Mouse (Mus musculus): ENCODE data around the gene Pth1r.

The Pth1r gene

DNA sequence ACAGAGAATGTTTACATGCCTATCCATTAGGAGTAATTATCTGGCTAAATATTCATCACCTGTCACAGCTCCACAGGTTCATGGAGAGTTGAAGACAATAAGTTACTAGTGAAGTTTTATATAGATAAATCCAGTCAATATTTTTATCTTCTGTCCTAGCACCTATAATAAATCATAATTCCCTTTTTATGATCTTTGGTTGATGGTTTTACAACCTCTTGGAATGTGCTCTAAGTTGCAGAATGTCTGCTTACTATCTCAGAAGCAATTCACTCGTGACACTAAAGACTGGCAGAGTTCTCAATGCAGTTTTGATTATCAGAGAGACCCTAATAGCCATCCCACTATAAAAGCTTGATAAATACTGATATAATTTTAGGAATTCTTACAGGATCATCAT lies 33.6 kb downstream of the Pth1r start:
- peaks cover 2% of the 10 kb centered on the region; the same call in 1 of the 2 replicates for H3K36me3 ChIP-seq (ENCODE audit: control insufficient read depth, insufficient read depth, low read length, poor library complexity, severe bottlenecking)
- DNase-seq (ENCODE audit: low read depth, low spot score), result no peak

DNA sequence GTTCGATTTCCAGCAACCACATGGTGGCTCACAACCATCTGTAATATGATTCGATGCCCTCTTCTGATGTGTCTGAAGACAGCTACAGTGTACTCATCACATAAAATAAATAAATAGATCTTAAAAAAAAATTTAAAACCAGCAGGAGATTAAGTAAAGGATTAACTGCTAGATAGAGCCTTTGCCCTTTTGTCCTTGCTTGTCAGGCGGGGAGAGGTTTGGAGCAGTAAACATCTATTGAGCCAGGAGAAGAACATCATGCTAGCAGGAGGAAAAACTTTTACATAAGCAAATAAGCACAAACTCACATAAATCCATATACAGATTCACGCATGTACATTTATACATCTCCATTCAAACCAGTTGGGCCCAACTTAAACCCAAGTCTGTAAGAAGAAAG lies 34.4 kb downstream of the Pth1r start:
- no peak for DNase-seq (ENCODE audit: low read depth, low spot score)
- peaks cover 2% of the 10 kb centered on the region; the same call in 1 of the 2 replicates for H3K36me3 ChIP-seq (ENCODE audit: control insufficient read depth, insufficient read depth, low read length, poor library complexity, severe bottlenecking)

More for the DNA sequence above, 33.6 kb downstream of the Pth1r start:
- no peaks in the 10 kb centered on the region for H3K27me3 ChIP-seq (ENCODE audit: control insufficient read depth, insufficient read depth, low read length, poor library complexity, severe bottlenecking)

DNA sequence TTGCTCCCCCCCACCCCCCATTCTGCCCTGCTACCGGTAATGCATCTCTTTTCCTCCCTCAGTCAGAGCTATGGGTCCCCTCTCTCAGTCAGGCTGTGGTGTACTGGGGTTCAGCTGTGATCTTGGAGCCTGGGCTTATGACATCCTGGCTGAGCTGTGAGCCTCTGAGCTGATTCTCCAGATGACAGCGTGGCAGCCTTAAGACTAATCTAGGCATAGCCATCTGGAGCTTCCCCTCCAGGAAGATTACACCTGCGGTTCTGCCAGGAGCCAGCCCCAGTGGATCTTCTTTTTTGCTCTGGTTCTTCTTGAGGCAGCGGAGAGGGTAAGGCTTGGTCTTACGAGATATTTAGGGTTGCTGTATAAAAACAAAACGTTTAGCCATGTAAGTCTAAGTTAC lies 34.9 kb downstream of the Pth1r start:
- peaks cover 2% of the 10 kb centered on the region; the same call in 1 of the 2 replicates for H3K36me3 ChIP-seq (ENCODE audit: control insufficient read depth, insufficient read depth, low read length, poor library complexity, severe bottlenecking)
- DNase-seq (ENCODE audit: low read depth, low spot score), result no peak
- no peaks in the 10 kb centered on the region for H3K27me3 ChIP-seq (ENCODE audit: control insufficient read depth, insufficient read depth, low read length, poor library complexity, severe bottlenecking)

More for the DNA sequence above, 34.4 kb downstream of the Pth1r start:
- no peaks in the 10 kb centered on the region for H3K27me3 ChIP-seq (ENCODE audit: control insufficient read depth, insufficient read depth, low read length, poor library complexity, severe bottlenecking)

DNA sequence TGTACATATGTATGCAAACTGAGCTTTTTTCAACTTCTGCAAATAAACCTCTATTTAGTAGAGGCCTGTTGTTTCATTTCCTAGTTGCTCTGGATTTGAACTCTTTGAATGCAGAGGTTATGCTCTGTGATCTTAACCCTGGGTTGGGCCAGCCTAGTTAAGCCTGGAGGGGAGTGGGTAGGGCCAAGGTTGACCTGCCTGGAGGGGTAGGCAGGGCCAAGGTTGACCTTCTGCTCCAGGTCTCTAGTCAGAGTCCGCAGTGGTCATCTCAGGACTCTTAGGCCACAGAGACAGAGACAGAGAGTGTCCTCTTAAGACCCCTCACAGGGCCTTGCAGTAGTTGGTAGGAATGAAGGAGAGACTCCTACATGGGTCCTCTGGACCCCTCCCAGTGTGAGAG lies 35.4 kb downstream of the Pth1r start:
- H3K36me3 ChIP-seq (ENCODE audit: control insufficient read depth, insufficient read depth, low read length, poor library complexity, severe bottlenecking), result peaks cover 2% of the 10 kb centered on the region; the same call in 1 of the 2 replicates
- DNase-seq (ENCODE audit: low read depth, low spot score), result no peak

DNA sequence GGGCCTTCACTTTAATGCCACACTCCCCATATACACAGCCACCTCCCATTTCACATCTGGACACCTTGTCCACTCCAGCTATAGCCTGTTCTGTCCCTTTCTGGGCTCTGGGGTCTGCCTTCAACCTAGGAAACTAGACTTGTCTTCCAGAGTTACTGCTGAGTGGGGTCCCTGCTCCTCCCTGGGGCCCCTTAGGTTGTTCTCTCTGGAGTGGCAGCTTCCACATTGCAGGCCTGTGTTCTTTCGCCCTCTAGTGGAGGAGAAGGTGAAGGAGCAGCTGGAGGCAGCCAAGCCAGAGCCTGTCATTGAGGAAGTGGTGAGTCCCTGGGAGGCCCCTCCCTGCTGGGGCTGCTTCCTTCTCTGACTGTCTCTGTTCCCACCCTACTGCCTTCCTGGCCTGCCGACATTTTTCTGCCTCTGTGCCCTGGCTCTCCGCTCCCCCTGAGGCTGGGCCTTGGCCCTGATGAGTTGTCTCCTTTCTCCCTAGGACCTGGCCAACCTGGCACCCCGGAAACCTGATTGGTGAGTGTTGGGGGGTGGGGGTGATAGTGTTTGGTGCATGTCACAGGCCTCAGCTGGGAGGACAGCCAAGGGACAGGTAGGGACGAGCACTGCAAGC lies 37.2 kb downstream of the Pth1r start:
- no peaks in the 10 kb centered on the region for H3K27me3 ChIP-seq (ENCODE audit: control insufficient read depth, insufficient read depth, low read length, poor library complexity, severe bottlenecking)
- peaks cover 2% of the 10 kb centered on the region; the same call in 1 of the 2 replicates for H3K36me3 ChIP-seq (ENCODE audit: control insufficient read depth, insufficient read depth, low read length, poor library complexity, severe bottlenecking)
- DNase-seq (ENCODE audit: low read depth, low spot score), result peak; percentile 92

More for the DNA sequence above, 35.4 kb downstream of the Pth1r start:
- H3K27me3 ChIP-seq (ENCODE audit: control insufficient read depth, insufficient read depth, low read length, poor library complexity, severe bottlenecking), result no peaks in the 10 kb centered on the region

DNA sequence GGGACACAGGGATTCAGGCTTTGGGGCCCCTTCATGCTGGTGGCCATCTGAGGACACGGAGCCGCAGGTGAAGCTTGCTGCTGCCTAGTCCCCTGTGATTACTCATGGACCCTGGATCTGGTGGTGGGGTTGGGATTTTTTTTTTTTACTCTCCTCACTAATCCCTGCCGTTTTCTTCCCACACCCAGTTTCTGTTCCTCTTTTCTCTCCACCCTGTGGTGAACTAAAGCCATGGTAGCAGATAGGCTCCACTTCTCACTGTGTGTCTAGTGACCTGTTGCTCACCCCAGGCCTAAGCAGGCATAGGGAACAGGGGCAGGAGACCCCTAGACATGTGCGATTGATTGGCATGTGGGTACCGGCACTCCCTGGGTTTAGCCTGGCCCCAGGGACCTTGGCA lies 40.2 kb downstream of the Pth1r start:
- DNase-seq (ENCODE audit: low read depth, low spot score), result peak; percentile 62
- H3K36me3 ChIP-seq (ENCODE audit: control insufficient read depth, insufficient read depth, low read length, poor library complexity, severe bottlenecking), result peaks cover 6% of the 10 kb centered on the region
- H3K27me3 ChIP-seq (ENCODE audit: control insufficient read depth, insufficient read depth, low read length, poor library complexity, severe bottlenecking), result no peaks in the 10 kb centered on the region

DNA sequence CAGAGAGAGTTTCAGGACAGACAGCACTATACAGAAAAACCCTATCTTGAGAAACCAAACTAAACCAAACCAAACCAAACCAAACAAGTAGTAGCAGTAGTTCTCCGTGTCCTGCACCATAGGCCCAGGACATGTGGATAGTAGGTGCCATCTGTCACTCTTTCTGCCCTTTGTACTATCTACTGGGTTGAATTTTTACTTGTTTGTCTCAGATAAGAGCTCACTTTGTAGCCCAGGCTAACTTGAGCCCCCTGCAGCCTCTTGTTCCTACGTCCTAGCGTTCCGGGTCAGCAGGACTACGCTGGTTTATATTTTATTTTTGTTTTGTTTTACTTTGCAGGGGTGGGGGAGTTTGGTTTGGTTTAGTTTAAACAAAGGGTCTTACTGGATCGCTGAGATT lies 43.0 kb downstream of the Pth1r start:
- peaks cover 9% of the 10 kb centered on the region for H3K36me3 ChIP-seq (ENCODE audit: control insufficient read depth, insufficient read depth, low read length, poor library complexity, severe bottlenecking)
- no peaks in the 10 kb centered on the region for H3K27me3 ChIP-seq (ENCODE audit: control insufficient read depth, insufficient read depth, low read length, poor library complexity, severe bottlenecking)
- DNase-seq (ENCODE audit: low read depth, low spot score), result no peak

DNA sequence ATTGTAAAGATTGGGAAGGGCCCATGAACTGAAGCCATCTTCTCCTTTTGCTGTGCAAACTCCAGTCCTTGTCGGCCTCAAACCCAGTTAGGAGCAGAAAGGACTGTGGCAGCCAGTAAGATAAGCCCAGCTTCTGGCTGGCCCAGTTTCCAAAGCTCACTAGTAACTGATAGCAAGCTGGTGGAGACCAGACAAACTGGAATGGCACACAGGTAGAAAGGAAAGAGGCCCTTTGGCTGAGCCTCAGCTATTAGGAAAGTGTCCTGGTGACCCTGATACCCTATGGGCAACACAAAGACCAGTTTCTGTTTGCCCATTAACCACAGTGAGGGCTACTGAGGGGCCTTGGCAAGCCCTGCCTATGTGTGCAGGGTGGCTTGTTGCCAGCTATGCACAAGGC lies 44.1 kb downstream of the Pth1r start:
- DNase-seq (ENCODE audit: low read depth, low spot score), result no peak
- no peaks in the 10 kb centered on the region for H3K27me3 ChIP-seq (ENCODE audit: control insufficient read depth, insufficient read depth, low read length, poor library complexity, severe bottlenecking)

DNA sequence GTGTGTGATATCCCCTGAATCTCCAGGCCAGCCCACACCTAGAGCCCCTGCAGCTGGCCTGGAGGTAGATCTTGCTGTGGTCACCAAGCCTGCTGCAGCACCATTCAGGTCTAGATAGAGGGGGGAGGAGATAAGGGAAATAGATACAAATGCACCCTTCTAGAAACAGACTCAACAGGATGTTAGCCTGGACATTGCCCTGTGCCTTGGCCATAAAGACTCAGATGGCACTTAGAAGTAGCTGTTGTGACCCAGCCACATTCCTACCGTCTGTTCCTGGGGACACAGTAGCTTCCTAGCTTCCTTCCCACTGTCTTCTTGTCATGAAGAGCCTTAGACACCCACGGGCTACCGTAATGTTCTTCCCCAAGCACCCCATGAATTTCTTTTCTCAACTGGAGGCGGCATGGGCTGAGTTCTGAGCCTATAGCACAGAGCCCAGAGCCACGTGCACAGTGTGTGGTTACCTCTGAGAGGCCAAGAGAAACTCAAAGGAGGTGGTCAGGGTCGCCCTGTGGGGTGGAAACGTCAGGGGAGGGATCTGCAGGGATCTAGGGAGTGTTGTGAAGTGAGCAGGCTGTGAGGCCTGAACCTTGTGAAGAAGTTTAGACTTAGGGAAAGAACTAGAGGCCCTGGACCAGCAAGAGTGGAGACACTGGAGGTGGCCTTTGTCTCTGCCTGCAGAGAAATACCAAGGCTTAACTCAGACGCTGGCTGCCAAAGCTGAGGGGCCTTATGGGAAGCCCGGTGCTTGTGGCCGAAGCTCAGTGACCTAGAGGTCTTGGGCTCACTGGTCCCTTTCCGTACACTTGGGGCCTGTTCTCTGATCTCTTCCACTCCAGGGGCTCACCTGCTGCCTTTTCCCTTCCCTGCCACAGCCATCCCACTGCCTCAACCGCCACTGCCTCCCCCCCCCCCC lies 45.6 kb downstream of the Pth1r start:
- no peak for DNase-seq (ENCODE audit: low read depth, low spot score)
- Histone ChIP-seq H3K27me3 (ENCODE audit: control insufficient read depth, insufficient read depth, low read length, poor library complexity, severe bottlenecking) (no peaks in the 10 kb centered on the region), H3K36me3 (ENCODE audit: control insufficient read depth, insufficient read depth, low read length, poor library complexity, severe bottlenecking) (peaks cover 9% of the 10 kb centered on the region)

More for the DNA sequence above, 44.1 kb downstream of the Pth1r start:
- H3K36me3 ChIP-seq (ENCODE audit: control insufficient read depth, insufficient read depth, low read length, poor library complexity, severe bottlenecking), result peaks cover 9% of the 10 kb centered on the region

DNA sequence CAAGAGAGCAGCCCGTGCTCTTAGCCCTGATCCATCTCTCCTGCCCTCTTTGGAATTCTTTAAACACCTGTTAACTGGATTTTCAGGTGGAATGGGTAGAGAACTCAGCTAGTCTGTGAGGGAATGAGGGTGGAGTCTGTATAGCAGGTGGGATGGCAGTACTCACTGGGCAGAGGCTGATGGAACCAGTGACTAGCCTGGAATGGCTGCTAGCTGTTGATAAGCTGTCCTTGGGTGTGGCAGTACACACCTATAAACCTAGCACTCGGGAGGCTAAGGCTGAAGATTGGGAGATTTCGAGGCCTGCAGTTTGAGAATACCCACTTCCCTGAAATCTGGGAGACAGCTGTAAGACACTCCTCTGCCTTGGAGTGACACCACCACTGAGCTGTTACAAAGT lies 47.4 kb downstream of the Pth1r start:
- DNase-seq (ENCODE audit: low read depth, low spot score), result no peak
- Histone ChIP-seq H3K27me3 (ENCODE audit: control insufficient read depth, insufficient read depth, low read length, poor library complexity, severe bottlenecking) (no peaks in the 10 kb centered on the region), H3K36me3 (ENCODE audit: control insufficient read depth, insufficient read depth, low read length, poor library complexity, severe bottlenecking) (peaks cover 8% of the 10 kb centered on the region)

DNA sequence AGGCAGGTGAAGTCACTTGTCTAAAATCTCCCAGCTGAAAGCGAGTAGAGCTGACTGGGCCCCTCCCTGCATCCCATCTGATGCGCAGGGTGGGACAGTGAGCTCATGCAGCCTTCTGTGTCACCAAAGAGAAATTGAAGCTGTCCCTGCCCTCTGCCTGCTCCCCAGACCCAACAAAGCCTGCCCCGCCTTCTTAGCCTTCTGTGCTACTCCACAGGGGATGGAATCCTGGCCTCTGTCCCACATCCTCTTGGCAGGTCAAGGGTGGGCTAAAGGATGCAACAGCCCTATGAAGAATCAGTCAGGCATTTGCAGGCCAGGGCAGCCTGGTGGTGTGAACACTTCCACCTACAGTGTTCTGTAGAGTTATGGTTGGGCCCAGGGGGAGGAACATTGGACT lies 49.5 kb downstream of the Pth1r start:
- H3K27me3 ChIP-seq (ENCODE audit: control insufficient read depth, insufficient read depth, low read length, poor library complexity, severe bottlenecking), result no peaks in the 10 kb centered on the region
- DNase-seq (ENCODE audit: low read depth, low spot score), result no peak
- H3K36me3 ChIP-seq (ENCODE audit: control insufficient read depth, insufficient read depth, low read length, poor library complexity, severe bottlenecking), result peaks cover 5% of the 10 kb centered on the region

DNA sequence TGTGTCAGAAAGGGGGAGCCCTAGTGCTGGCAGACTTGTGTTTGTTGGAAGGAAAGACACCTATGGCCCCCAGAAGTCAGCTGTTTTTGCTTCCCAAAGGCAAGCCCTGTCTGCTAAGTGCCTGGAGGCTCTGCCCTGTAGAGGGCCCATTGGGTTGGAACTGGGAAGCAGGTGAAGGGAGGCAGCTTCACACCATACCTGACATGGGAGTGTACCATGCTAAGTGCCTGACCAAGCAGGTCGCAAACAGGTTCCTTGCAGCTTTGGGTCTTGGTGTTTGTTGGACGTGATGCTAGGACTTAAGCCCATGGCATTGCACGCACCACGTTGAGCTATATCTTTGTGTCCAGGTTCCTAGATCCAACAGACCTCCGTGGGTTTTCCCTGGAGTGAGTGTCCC lies 50.5 kb downstream of the Pth1r start:
- Histone ChIP-seq H3K27me3 (ENCODE audit: control insufficient read depth, insufficient read depth, low read length, poor library complexity, severe bottlenecking) (no peaks in the 10 kb centered on the region), H3K36me3 (ENCODE audit: control insufficient read depth, insufficient read depth, low read length, poor library complexity, severe bottlenecking) (peaks cover 1% of the 10 kb centered on the region; the same call in 1 of the 2 replicates)
- DNase-seq (ENCODE audit: low read depth, low spot score), result no peak

DNA sequence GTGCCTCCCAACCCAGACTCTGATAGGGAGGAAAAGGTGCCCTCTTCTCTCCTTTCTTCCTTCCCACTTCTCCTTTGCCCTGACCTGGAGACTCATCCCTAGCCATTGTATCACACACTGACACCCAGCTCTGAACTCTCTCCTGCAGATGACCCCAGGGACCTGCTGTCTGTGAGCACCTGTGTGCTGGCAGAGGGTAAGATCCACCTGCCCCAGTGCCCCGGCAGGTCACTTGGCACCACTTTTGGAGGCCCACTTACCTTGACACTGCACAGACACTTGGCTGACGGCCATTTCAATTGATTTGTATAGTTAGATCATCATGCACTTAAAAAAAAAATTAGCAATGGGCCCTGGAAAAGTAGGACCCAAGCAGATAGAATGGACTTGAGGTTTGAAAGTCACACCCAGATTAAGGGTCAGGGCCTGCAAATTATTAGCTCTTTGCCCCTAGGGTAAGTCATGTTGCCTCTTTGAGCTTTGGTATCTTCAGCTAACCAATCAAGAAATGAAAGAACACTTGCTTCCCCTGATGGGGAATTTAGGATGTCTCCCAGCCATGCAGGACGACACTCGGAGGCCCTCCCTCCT lies 51.7 kb downstream of the Pth1r start:
- DNase-seq (ENCODE audit: low read depth, low spot score), result no peak
- Histone ChIP-seq H3K36me3 (ENCODE audit: control insufficient read depth, insufficient read depth, low read length, poor library complexity, severe bottlenecking) (no peaks in the 10 kb centered on the region; the same call in 1 of the 2 replicates), H3K27me3 (ENCODE audit: control insufficient read depth, insufficient read depth, low read length, poor library complexity, severe bottlenecking) (no peaks in the 10 kb centered on the region)

DNA sequence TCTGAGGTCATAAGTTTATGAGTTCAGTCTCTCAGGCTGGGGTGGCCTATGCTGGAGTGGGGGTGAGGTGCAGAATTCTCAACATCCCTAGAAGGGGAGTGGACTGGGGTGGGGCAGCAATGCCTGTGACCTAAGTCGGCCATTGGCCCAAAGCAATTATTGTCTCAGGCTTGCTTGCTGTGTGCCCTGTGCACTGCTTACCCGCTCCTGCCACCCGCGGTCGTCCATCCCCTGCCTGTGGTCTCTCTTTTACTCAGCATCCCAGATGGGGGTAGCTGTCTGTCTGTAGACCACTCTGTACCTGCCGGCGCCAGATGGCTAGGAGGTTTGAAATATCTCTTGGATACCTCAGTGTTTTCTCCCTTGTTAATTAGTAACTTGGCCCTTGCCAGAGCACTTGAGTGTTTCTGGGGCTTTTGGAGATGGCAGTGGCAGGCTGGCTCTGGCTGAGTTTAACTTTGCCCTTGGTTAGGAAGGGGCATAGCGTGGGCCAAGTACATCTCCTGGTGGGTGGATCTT lies 57.6 kb downstream of the Pth1r start:
- Histone ChIP-seq H3K36me3 (ENCODE audit: control insufficient read depth, insufficient read depth, low read length, poor library complexity, severe bottlenecking) (no peaks in the 10 kb centered on the region; the same call in 1 of the 2 replicates), H3K27me3 (ENCODE audit: control insufficient read depth, insufficient read depth, low read length, poor library complexity, severe bottlenecking) (no peaks in the 10 kb centered on the region)
- DNase-seq (ENCODE audit: low read depth, low spot score), result no peak

DNA sequence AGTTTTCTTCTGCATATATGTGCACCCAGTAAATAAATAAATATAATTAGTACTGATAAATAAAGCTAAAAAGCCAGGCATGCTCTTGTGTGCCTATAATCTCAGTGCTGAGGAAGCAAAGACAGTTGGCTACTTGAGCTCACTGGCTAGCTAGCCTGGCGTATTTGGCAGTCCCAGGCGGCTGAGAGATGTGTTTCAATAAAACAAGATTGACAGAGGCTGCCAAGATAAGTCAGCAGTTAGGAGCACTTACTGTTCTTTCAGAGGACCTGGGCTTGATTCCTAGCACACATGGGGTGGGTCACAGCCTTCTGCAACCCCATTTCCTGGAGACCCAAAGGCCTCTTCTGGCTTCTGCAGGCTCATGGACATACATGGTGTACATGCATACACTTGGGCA lies 59.1 kb downstream of the Pth1r start:
- Histone ChIP-seq H3K36me3 (ENCODE audit: control insufficient read depth, insufficient read depth, low read length, poor library complexity, severe bottlenecking) (no peaks in the 10 kb centered on the region), H3K27me3 (ENCODE audit: control insufficient read depth, insufficient read depth, low read length, poor library complexity, severe bottlenecking) (no peaks in the 10 kb centered on the region)
- no peak for DNase-seq (ENCODE audit: low read depth, low spot score)

Data from splenic B cell, adult 2 months (primary cell).